Comparison of ENCODE assay signal across 16 mouse cellular contexts in the genomic region with DNA sequence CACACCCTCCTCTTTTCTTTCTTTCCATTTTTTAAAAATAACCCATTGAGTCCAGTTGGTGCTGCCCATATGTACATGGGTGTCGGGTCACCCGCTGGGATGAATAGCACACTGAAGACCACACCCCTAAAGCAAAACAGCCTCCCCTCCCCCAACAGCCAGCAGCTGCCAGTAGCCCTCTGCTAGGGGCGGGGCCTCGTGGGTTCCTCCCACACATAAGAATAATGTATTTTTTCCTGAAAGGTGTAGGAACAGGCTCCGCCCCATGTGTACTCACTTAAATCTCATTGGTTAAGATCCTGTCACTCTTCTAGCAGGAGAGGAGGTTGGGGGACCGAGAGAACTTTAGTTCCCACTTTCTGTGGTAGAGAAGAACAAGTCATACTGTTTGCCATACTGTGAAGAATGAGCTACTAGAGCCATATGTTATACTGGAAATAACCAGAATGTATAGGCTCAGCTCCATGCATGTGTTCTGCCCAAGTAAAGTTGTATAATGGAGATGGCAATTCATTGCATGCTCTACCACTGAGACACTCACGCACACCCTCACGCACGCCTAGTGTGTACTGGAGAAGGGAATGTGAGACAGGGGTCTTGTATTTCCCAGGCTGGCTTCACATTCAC.
DNase-seq lines count a peak whose midpoint lies in the region; ATAC-seq lines count a peak whose summit lies in the region.
"Had no signal": no experiment of that assay in that cellular context is flagged by ENCODE, and none has a peak within 500 bp of the region (broad histone marks: within the 10 kb centered on the region; RNA-seq: fewer than 3 reads in every experiment).

No protein-coding gene starts in this region.

- H3K9ac ChIP-seq in midbrain, embryonic 11.5 days (ENCODE audit: low read length), result no peak overlapping the region
- H3K9ac ChIP-seq in midbrain, embryonic 16.5 days (ENCODE audit: low read depth, low read length), result no peak overlapping the region
- H3K9ac ChIP-seq in embryonic facial prominence, embryonic 15.5 days, result no peak overlapping the region
- H3K9ac ChIP-seq in liver, embryonic 13.5 days, result no peak overlapping the region
- H3K9ac ChIP-seq: heart, embryonic 12.5 days; liver, embryonic 14.5 days; midbrain, embryonic 15.5 days had no signal

- H3K27ac ChIP-seq in midbrain, embryonic 11.5 days (ENCODE audit: low read depth, low read length), result no peak overlapping the region
- H3K27ac ChIP-seq in midbrain, embryonic 16.5 days (ENCODE audit: low read length), result no peak overlapping the region
- H3K27ac ChIP-seq in embryonic facial prominence, embryonic 15.5 days (replicated peaks), result peak overlapping the region; percentile 99
- H3K27ac ChIP-seq in liver, embryonic 13.5 days, result no peak overlapping the region
- H3K27ac ChIP-seq: liver, embryonic 14.5 days; midbrain, embryonic 15.5 days had no signal

- intact Hi-C loops in heart, postnatal 36 days (cut with DNase I), result no loop called here

- peaks cover 7% of the 10 kb centered on the region for H3K4me1 ChIP-seq in midbrain, embryonic 11.5 days (ENCODE audit: control insufficient read depth, insufficient read depth, low read length)
- peaks cover 10% of the 10 kb centered on the region for H3K4me1 ChIP-seq in midbrain, embryonic 16.5 days (ENCODE audit: control insufficient read depth, insufficient read depth, low read length)
- H3K4me1 ChIP-seq in embryonic facial prominence, embryonic 15.5 days, result peaks cover 45% of the 10 kb centered on the region
- H3K4me1 ChIP-seq in liver, embryonic 13.5 days (replicated peaks), result peaks cover 5% of the 10 kb centered on the region; the same call in 1 of the 2 replicates

- H3K27me3 ChIP-seq in midbrain, embryonic 11.5 days (ENCODE audit: control insufficient read depth, insufficient read depth, low read length), result no peaks in the 10 kb centered on the region
- H3K27me3 ChIP-seq in midbrain, embryonic 16.5 days (ENCODE audit: control insufficient read depth, insufficient read depth, low read depth, low read length), result no peaks in the 10 kb centered on the region
- no peaks in the 10 kb centered on the region for H3K27me3 ChIP-seq in embryonic facial prominence, embryonic 15.5 days
- no peaks in the 10 kb centered on the region for H3K27me3 ChIP-seq in liver, embryonic 13.5 days
- H3K27me3 ChIP-seq: heart, embryonic 12.5 days; midbrain, embryonic 15.5 days had no signal

- no peak for DNase-seq in midbrain, embryonic 11.5 days (ENCODE audit: low spot score, missing footprints)
- peak; percentile 59 for DNase-seq in R1 (ENCODE audit: low read depth, low spot score)
- DNase-seq in liver, embryonic 13.5 days, result no peak
- DNase-seq in cerebellum, adult 9-11 months, result no peak
- DNase-seq in heart, postnatal 36 days, result no peak
- DNase-seq: adrenal gland, adult 2 months; gastrocnemius, postnatal 10 days; kidney, adult 9 months; right cerebral cortex, adult 18-20 months had no signal

- no peak overlapping the region for H3K4me2 ChIP-seq in midbrain, embryonic 11.5 days
- no peak overlapping the region for H3K4me2 ChIP-seq in midbrain, embryonic 16.5 days (ENCODE audit: low read length)
- H3K4me2 ChIP-seq in embryonic facial prominence, embryonic 15.5 days (replicated peaks), result no peak overlapping the region
- no peak overlapping the region for H3K4me2 ChIP-seq in liver, embryonic 13.5 days
- H3K4me2 ChIP-seq: heart, embryonic 12.5 days; midbrain, embryonic 15.5 days had no signal

- whole genome bisulfite sequencing in midbrain, embryonic 11.5 days, result 90% methylated on average over 9 of the region's 9 CpGs
- 94% methylated on average over 9 of the region's 9 CpGs for WGBS in midbrain, embryonic 16.5 days
- 89% methylated on average over 9 of the region's 9 CpGs for WGBS in embryonic facial prominence, embryonic 15.5 days
- WGBS in liver, embryonic 13.5 days (ENCODE audit: insufficient replicate concordance), result 57% methylated on average over 9 of the region's 9 CpGs

- no peaks in the 10 kb centered on the region for H3K9me3 ChIP-seq in midbrain, embryonic 11.5 days (ENCODE audit: control insufficient read depth, low read length)
- no peaks in the 10 kb centered on the region for H3K9me3 ChIP-seq in midbrain, embryonic 16.5 days (replicated peaks; ENCODE audit: control insufficient read depth, low read length, poor library complexity, severe bottlenecking)
- H3K9me3 ChIP-seq in embryonic facial prominence, embryonic 15.5 days (replicated peaks), result no peaks in the 10 kb centered on the region
- H3K9me3 ChIP-seq in liver, embryonic 13.5 days (replicated peaks), result no peaks in the 10 kb centered on the region
- H3K9me3 ChIP-seq: heart, embryonic 12.5 days; midbrain, embryonic 15.5 days had no signal

- H3K4me3 ChIP-seq in midbrain, embryonic 11.5 days (ENCODE audit: low read depth, low read length), result no peak overlapping the region
- H3K4me3 ChIP-seq in midbrain, embryonic 16.5 days (ENCODE audit: low read depth, low read length), result no peak overlapping the region
- H3K4me3 ChIP-seq in embryonic facial prominence, embryonic 15.5 days (replicated peaks), result no peak overlapping the region
- H3K4me3 ChIP-seq in liver, embryonic 13.5 days (replicated peaks), result no peak overlapping the region
- H3K4me3 ChIP-seq: heart, embryonic 12.5 days; midbrain, embryonic 15.5 days had no signal

- H3K36me3 ChIP-seq in midbrain, embryonic 11.5 days (ENCODE audit: control insufficient read depth, insufficient read depth, low read length), result no peaks in the 10 kb centered on the region
- 0 out of 2 replicates have a peak, but pooled peaks cover 2% of the 10 kb centered on the region for H3K36me3 ChIP-seq in midbrain, embryonic 16.5 days (ENCODE audit: control insufficient read depth, insufficient read depth, low read length)
- H3K36me3 ChIP-seq in embryonic facial prominence, embryonic 15.5 days, result no peaks in the 10 kb centered on the region
- no peaks in the 10 kb centered on the region for H3K36me3 ChIP-seq in liver, embryonic 13.5 days
- H3K36me3 ChIP-seq: heart, embryonic 12.5 days; midbrain, embryonic 15.5 days had no signal

- ATAC-seq in midbrain, embryonic 11.5 days (ENCODE audit: low FRiP score), result peak; percentile 15; the same call in 1 of the 2 replicates
- no peak for ATAC-seq in midbrain, embryonic 16.5 days
- no peak for ATAC-seq in embryonic facial prominence, embryonic 15.5 days (ENCODE audit: insufficient number of reproducible peaks, low FRiP score, low TSS enrichment, low read depth)
- ATAC-seq in liver, embryonic 13.5 days (ENCODE audit: low read depth), result peak; percentile 41
- ATAC-seq: forebrain, embryonic 14.5 days; hindbrain, embryonic 16.5 days; midbrain, embryonic 15.5 days had no signal

Comparison
In these comparisons a context has a peak if more than half of its experiments do, and no peak if none do; other contexts are left out.
1. ATAC-seq: peak in midbrain, embryonic 11.5 days (single experiment) and liver, embryonic 13.5 days (single experiment); none in midbrain, embryonic 16.5 days (single experiment) and embryonic facial prominence, embryonic 15.5 days (single experiment).